Mouse (Mus musculus) left cerebral cortex, postnatal 4 days (tissue): Measurements from ENCODE around the gene Atxn7. TPM values are rescaled to one million over a fixed set of nuclear protein-coding genes. Genes with fewer than 3 reads are reported as not detected.
A peak's percentile ranks its signal among the peaks of the same experiment; 100 is the strongest.

Experiments
- DNase-seq: peaks from one replicate; pipeline ENCODE4 v3.0.0-alpha.2; 2022
- intact Hi-C: fragments of 180-260 bp; cut with DNase I; formaldehyde crosslinking; loops from one replicate; pipeline ENCODE4 v1.15.1; 2025
- total RNA-seq, 2 experiments: library from RNA; stranded (reverse); gene quantifications; 2 replicates each; pipeline ENCODE4 v1.2.3; 2021

Atxn7 gene
- total RNA-seq, 2 experiments from 2014 or later: 18.4 to 22.7 TPM

- no peak for DNase-seq
- intact Hi-C loops: no loop called here
Observed at GRCm38 (mm10) chr14:14062531-14063245, 101.4 kb downstream of the Atxn7 start.

- intact Hi-C loops: no loop called here
Observed at GRCm38 (mm10) chr14:14063382-14063781, 102.1 kb downstream of the Atxn7 start.

DNA sequence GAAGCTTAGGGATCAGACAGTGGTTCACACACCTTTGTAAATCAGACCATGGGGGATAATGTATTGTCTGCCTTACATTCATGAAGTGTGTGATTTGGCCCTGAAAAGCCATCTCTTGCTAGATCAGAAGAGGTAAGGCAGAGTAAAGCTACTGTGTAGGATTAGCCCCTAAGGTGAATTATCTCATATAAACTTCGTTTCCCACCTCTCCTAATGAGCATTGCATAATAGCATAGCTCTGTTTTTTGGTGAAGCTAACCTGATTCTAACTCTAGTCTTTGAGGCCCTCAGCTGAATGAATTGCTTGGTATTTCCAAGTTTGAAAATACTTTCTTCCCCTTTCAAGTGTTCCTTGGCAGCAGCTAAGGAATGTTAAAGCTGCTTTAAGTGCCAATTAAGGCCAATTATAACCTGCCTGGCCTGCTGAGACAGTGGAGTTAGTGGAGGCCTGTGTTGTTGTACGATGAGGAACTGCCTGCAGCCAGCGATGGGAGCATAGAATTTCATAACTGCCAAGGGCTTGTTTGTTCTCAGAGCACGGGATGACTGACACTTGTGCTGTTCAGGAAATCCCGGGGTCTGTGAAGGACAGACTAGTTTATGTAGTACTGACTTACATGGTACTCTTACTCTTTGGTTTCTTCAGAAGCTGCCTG, 103.4 kb downstream of the Atxn7 start:
- DNase-seq: no peak
- intact Hi-C loops: no loop called here

More at GRCm38 (mm10) chr14:14063382-14063781, 102.1 kb downstream of the Atxn7 start:
- DNase-seq: no peak

- intact Hi-C loops: no loop called here
- DNase-seq: no peak
Observed at GRCm38 (mm10) chr14:14065142-14065498, 103.9 kb downstream of the Atxn7 start.

GRCm38 (mm10) chr14:14066241-14066640, 105.0 kb downstream of the Atxn7 start:
- DNase-seq: no peak
- intact Hi-C loops: no loop called here

- intact Hi-C loops: no loop called here
- DNase-seq: peak; percentile 26
Observed at GRCm38 (mm10) chr14:14067648-14068472, 106.6 kb downstream of the Atxn7 start.

GRCm38 (mm10) chr14:14068553-14068952, 107.3 kb downstream of the Atxn7 start:
- DNase-seq: no peak
- intact Hi-C loops: no loop called here

DNA sequence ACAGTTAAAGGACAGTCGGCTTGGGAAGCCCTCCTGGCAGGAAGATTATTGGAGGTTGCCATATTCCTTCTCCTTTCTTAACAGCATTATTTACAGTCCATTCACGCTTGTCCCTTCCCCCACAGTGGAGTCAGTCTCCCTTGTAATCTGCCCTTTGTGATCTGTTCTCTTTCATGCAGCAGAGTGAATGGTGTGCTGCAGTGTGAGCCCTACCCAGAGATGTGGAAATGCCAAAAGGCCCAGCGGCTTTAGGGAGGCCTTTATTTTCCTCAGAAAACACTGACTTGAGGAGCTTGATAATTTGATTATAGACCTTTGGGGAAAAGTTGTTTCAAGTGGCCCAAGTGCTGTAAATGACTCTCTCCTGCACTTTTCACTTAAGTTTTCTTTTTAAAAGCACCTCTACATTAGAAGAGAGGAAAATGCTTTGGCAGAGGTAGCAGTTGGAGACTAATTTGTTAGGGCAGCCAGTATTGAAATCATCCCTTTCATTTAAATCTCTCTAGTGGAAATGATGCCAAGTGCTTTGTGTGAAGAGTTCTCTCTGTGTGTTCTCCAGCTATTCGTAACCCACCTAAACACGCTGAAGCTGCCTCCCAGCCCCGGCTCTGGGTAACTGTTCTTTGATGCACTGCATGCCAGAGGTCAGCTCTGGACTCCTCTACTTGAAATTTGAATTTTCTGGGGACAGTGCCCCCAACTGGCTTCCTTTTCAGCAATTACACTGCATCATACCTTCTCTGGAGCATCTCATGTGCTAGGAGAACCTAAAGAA, 109.5 kb downstream of the Atxn7 start:
- peak; percentile 35 for DNase-seq
- intact Hi-C loops: no loop called here

DNA sequence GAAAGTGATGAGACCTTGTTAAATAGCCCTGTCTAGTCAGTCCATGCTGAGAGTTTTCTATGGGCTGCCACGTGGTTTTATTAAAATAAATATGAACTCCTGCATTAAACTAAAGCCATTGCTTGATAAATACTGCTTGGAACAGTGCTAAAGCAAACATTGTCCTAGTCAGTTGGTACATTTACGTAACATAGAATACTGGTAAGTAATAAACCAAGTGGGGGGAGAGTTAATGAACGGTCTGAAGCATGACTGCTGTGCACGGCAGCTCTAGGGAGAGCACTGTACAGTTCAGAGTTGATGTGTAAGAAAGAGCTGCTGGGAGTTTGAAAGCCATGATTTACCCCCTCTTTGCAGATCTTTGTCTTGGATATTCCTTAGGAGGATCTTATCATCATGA, 110.2 kb downstream of the Atxn7 start:
- intact Hi-C loops: no loop called here
- DNase-seq: no peak

DNA sequence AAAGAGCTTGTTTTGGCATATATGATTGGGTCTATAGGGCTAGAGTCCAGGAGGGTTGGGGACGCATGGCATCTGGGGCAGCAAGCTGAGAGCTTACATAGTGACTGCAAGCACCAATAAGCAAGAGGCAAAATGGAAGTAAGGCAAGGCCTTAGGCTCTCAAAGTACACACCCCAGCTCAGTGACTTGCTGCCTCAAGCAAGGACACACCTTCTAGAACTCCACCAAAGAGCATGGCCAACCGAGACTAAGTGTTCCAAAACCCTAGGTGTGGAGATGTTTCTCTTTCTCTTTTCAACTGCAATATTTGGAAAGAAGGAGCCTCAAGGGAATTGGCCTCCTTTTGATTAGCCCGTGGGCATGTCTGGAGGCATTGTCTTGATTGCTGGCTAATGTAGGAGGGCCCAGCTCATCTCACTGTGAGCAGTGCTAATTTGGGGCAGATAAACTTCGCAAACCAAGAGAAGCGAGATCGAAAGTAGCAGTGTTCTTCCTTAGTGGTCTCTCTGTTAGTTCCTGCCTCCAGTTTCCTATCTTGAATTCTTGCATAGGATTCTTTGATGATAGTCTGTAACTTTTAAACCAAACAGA, 119.5 kb downstream of the Atxn7 start:
- no peak for DNase-seq
- intact Hi-C loops: no loop called here

DNA sequence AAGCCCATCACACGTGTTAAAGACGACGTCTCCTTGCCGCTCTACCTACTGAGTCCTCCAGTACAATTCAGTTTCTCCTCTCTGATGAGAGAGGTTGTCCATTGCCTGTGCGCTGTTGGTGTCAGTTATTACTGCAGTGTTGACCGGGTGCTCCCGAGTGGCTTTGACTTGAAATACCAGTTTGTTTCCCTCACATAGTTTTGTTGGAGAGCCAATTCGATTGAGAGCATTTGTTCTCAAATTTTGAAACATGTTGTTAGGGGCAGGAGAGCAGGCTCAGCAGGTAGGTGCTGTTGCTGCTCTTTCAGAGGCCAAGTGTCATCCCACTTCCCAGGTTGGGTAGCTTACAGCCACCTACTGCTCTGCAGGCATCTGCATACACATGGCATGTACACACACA, 122.6 kb downstream of the Atxn7 start:
- no peak for DNase-seq
- intact Hi-C loops: no loop called here

DNA sequence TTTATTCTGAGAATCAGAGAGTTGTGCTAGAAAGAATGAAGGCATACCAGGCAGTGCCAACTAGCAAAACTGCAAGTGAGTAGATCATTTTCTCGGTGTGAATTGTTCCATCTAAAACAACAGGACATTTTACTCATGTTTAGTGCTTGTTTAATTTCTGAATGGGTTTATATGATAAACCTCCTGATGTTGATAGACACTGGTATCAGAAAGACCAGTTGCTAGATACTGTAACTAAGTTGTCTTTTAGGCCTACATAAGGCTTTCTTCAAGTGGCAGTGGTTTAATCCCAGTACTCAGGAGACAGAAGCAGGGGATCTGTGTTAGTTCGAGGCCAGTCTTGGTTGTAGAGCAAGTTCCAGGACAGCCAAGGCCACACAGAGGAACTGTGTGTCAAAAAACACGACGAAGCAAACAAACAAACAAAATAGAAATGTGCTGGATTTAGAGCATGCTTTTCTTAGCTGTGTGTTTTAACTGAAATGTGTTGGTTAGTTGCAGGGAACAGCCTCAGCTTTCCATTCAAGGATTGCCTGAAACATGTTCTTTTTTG, 125.5 kb downstream of the Atxn7 start:
- no peak for DNase-seq
- intact Hi-C loops: no loop called here

DNA sequence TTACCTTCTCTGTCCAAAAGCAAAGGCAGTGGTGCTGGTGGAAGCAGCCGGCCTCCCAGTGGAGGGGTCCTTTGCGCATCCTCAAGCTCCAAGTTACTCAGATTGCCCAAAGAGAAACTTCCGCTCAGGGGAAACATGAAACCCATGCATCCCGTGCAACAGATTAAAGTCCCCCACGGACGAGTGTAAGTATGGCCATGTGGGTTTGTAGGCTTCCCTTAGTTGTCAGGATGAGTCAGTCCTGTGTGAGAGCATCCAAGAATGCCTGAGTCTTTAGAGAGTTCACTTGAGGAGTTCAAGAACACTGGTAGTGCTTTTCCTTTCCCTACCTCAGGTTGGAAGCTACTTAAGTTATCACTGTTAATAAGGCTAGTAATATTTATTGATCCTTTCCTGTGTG, 126.1 kb downstream of the Atxn7 start:
- intact Hi-C loops: no loop called here
- DNase-seq: no peak

DNA sequence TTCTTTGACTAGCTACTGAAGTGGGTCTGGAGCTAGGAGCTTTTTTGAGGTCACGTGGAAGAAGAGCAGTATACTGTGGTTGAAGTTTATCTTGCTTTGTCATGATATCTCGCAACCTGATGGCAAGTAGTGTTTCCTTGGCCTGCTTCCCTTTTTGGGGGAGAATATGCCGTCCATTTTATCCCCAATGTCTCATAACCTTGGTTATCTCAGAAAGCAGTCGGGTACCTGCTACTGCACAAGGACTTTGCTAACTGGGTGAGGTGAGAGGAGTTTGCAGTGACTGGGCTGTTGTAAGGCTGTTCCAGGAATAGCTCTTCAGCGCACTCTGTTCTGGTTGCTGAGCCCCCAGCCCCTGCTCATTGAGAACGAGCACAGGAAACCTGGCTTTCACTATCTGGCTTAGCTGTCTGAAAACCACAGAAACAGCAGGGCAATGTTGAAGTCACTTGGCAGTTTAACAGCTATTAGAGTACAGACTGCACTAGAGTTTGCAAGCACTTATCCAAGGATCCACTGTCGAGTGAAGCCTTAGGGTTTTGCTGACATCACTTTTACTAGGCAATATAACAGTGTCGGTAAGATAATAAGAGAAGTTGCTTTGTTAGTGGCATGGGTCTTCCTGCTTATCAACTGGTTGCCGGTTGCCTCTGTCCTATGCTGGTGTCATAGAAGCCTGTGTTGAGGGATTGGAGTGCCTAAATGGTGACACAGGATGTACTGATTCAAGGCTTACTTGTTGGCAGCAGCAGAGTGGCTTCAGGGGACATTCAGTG, 127.0 kb downstream of the Atxn7 start:
- intact Hi-C loops: no loop called here

DNA sequence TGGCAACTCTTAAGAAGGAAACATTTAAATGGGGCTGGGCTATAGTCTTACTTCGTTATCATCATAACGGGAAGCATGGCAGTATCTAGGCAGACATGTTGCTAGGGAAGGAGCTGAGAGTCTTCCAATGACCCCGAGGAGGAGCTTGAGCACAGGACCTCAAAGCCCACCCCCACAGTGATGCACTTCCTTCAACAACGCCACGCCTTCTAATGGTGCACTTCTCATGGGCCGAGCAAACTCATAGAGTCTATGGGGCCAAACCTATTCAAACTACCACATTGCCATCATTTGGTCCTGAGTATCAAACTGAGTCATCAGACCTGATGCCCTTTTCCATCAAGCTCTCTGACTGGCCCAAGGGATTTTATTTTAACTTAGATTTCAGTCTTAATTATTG, 129.3 kb downstream of the Atxn7 start:
- DNase-seq: no peak
- intact Hi-C loops: loop anchor here (10.0 kb wide), 1 partner anchor 76 kb away; no protein-coding TSS in a partner anchor

More for the DNA sequence above, 127.0 kb downstream of the Atxn7 start:
- DNase-seq: no peak

DNA sequence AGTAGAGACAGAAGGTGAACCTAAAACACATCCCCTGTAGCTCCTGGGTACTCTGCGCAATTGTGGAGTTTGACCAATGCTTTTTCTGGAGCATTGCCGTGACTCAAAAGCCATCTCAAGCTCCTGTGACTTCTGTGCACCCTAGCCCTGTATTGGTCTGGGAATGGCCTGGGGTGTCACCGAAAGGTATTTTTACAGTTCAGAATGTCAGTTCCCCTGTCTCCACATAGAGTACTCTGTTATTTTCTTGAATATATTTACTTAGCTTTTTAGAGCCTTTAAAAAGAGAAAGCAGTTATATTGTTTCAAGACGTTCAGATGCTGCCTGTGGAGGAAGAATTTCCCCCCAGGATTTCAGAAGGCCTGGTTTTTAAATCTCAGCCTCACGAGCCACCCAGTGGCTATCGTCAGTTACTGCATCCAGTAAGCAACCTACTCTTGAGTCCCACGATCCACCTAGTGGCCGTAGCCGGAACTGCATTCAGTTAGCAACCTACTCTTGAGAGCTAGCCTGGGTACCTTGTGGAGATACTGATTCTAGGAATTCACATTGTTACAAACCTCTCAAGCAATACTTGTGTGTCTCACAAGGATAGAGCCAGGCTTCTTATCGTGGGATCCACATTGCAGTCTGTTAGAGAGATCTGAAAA, 137.2 kb downstream of the Atxn7 start:
- DNase-seq: peak; percentile 93
- intact Hi-C loops: loop anchor here (5.0 to 10.0 kb wide), 2 partner anchors 84 to 141 kb away; no protein-coding TSS in a partner anchor

DNA sequence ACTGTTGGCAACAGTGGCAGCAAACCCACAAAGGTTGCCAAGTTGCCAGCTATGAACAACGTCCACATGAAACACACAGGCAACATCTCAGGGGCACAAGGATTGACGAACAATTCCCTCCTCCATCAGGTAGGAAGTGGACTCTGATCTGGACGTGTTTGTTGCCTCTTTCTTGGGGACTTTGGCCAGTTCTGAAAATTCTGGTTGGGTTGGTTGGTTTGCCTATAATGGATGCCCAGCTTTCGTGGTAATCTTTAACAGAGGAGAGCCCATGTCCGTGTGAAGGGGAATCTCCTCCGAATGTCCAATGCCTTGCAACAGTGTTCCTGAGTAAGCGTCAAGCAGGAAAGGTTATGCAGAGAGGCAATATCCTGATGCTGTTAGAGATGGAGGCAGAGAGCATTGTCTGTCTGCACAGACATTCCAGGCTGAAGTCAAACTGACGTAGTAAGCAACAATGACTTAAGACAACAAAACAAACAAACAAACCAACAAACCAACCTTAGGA, 139.6 kb downstream of the Atxn7 start:
- intact Hi-C loops: no loop called here
- DNase-seq: no peak

DNA sequence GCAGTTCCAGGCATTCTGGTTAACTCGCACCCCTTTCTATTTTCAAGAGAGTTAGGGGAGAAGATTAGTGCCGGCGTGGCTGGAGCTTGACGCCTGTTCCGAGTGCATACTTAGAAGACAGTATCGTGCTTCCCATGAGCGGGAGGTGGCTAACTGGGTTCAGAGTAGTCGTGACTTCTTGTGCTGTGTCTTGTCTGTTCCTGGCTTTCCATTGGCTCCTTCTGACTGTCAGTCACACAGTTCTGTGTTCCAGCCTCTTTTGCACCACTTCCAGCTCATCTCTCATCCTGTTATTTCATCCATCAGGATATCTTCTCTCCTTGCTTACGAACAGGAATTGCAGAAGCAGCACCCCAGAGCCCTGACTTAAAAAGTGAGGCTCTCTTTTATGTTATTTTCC, 140.1 kb downstream of the Atxn7 start:
- intact Hi-C loops: no loop called here
- DNase-seq: no peak
